Mouse (Mus musculus): ENCODE data around the gene 2010111I01Rik.

2010111I01Rik gene

DNA sequence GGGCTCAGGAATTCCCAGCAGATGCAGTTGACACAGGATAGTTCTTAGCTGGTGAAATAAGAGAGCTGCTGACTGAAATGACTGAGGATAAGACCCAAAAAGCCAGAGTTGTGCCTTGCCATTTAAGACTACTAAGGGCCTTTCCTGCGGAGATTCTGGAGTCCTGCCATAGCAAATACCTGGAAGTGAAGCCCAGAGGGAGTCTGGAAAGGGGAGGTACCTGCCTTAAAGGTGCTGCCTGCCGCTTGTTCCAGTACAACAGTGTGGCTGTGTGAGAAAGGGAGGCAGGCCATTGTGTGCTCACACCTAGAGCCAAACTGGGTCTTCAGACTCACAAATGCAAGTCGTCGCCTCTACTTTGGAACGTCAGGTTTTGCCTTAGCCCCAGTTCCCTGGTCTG, 305.5 kb downstream of the 2010111I01Rik start:
- no peak for DNase-seq

DNA sequence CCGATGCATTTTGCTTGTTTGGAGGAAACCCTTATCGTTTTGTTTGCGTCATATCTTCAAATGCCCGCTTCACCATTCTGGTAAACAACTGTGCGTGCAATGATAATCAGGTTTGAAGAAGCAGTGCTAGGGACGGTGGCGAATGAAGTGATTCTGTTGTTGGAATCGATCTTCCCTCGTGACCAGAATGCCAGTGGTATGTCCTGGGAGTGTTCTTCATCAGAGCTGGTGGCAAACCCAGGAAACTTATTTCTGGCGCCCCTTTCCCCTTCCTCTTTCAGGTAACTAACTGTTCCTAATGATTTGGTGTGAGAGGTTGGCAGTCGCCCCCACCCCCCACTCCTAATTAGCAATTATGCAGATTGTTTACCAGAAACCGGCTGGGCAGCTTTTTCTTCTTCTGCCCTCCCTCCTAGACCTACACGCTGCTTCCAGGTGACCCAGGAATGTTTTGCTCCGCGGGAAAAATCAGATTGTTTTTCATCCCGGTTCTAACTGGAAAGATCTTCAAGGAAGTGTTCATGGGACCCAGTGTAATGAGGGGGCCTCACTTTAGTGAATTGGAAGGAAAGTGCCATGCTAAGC, 307.4 kb downstream of the 2010111I01Rik start:
- no peak for DNase-seq

DNA sequence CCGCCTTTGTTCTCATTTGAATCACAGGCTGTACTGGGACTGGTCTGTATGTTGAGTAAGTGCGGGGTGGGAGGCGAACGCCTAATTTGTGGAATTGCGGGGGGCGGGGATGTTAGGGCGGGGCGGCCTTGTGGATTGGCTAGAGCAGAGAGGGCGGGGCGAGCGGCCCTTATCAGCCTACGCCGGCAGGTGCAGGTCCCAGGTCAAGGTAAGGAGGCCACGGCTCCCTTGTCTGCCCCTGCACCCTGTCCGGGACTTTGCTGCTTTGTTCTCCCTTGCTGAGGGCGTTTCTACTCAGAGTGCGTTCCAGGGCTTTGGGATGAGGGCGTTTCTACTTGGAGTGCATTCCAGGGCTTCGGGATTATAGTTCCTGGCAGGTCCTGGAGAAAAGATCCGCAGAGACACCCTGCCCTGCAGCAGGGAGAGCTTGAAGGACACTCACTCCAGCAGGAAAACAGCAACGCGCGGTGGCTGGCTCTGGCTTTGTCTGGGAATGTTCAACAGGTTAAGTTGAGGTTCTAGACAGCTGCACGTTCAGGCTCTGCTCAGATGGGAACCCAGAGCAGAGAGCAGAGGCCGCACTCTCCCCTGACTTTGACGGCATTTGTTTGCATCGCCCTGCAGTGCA, 308.0 kb downstream of the 2010111I01Rik start:
- DNase-seq: no peak

DNA sequence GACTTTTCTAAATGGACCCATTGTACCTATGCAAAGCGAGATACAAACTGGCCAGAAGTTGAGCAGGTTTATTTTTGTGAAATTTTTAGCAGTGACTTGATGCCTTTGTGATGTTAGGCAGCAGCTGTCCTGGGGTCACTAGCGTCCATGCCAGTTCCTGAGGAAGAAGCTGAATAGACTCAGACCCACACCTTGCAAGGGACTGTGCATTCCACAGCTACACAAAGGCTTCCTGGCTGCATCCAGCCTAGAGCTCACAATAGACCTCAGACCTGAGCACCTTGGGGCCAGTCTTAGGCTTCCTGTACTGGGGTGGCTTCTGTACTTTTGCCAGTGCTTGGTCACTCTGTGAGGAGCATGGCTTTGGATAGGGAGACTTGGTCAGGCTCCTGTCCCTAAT, 309.2 kb downstream of the 2010111I01Rik start:
- DNase-seq: no peak

DNA sequence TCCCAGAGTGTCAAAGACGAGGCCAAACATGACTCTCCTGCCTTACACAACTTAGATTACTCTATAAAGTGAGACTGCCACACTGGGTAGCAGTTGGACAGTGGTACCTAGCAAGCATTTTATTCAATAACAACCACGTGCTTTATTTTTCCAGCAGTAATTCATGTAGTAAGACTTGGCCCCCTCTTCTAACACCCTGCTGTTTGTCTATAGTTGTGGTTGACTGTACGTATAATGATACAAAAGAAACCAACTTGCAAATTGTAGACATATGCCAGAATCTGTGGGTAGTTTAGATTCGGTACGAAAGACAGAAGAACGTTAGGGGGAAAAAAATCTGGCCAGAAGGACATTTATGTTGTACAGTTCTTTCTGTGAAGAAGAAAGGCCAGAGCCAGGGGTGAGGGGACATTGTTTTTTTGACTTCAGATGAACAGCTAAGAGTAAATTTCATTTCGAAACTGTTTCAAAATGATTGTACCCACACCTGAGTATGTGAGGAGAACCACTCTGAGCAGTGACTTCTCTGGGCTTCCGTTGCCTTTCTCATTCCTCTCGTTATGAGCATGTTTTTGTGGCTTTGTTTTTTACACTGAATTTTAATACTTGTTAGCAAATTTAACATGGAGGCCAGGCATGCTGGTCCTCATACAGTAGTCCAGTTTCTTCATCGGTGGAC, 309.9 kb downstream of the 2010111I01Rik start:
- no peak for DNase-seq

DNA sequence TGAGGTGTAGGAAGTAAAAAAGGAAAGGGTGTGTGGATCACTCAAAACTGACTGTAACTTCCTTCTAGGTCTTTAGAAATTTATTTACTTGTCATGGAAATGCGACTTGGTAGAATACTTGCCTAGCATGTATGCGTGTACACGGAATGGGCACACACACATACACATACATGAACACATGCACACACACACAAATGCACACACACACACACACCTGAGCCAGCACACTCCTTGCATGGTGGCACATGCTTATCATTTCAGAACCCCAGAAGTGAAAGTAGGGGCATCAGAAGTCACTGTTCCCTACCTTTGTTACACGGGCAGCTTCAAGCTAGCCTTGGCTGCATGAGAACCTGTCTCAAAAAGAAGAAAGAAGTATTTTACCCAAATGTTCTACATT, 311.7 kb downstream of the 2010111I01Rik start:
- DNase-seq: no peak

DNA sequence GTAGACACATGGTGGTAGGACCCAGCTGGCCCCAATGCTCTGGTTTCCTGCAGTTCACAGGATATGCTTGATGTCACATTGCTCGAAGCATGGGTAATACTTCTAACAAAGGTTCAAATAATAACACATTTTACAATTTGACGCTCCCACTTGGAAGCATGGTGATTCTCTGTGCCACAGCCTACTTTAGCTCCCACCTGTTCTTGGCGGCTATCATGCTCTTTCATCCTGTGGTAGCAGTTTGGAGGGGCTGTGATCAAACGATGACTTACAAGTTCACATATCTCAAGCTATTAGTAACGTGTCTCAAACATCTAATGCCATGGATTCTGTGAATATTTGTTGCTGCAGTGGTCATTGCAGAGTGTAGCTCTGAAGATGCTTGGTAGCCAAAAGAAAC, 312.6 kb downstream of the 2010111I01Rik start:
- DNase-seq: no peak

DNA sequence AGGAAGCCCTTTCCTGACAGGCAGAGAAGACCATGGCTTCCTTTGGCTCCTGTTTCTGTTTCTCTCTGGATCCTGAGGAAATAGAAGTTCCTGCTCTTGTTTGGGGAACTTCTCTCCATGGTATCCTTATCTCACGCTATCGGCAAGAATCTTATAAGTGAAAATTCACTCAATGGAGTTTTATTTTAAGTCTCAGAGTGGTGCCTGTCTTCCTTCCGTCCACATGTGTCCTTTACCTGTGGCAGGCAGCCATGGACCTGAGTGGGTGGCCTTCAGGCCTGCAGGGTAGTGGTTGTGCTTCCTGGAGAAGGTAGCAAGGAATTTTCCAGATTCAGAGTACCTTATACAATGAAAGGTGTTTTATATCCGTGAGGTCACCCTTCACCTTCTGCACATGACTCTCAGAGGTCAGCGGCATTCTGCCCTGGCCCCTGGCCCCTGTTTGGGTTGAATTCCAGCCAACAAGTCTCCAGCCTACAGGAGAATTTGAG, 313.5 kb downstream of the 2010111I01Rik start:
- DNase-seq: no peak

DNA sequence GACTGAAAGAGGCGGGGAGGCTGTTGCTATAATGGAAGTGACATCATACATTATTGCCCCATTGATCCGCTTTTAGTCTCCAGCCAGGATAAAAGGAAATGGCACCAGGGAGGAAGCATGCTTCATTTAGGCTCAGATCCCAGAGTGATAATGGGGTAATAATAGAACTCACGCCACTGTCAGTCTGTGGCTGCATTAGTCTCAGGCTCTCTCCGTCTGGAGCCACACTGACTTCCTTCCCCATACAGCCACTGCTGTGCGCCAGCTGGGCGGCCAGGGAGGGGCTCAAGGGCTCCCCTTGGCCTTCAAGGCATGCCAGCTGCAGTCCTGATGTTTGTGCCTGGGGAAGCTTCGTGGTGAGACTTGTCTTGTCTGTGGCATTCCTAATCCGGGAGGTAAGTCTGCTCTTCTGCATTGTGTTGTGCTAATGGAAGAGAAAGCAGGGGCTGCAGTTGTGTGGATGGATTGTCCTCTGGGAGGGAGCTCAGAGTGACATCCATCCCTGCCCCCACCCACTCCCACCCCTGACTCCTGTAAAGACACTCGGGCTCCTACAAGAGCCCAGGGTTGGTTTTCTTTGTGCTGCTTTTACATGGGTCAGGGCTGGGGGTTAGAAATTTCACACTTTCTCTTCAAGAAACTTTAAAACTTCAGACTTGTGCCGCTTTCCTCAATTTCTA, 314.2 kb downstream of the 2010111I01Rik start:
- DNase-seq: no peak

DNA sequence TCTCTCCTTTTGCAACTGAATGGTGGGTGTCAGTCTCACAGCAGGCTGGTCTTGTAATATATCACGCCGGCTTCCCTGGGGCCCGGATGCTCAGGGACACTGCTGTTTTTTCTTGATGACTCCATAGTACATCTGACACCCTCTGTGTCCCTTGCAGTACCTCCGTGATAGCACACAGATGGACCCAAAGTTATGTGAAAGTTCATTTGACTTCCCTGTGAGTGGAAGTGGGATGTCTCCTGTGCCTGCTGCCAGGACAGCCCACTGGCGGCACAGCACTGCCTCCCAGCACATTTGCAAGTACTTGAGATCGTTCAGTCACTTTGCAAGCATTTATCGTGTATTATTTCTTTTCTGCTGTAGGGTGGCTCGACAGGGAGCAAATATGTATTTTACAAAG, 315.1 kb downstream of the 2010111I01Rik start:
- no peak for DNase-seq

DNA sequence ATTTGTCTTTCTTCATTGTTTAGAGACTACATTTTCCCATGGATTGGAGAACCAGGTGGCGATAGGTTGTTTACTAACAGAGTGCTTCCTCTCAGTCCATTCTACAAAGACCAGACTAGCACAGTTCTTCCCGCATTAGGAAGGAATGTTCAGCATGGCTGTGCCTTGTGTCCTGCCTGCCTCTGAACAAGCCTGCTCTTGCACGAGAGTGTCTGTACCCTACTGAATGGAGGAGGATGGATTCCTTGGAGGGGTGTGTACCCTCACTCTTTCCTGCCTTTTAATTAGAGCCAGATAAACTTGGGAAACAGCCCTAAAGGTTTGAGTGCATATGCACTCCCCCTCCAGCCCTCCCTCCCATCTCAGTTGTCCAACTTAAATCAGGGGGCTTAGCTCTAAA, 315.7 kb downstream of the 2010111I01Rik start:
- DNase-seq: no peak

DNA sequence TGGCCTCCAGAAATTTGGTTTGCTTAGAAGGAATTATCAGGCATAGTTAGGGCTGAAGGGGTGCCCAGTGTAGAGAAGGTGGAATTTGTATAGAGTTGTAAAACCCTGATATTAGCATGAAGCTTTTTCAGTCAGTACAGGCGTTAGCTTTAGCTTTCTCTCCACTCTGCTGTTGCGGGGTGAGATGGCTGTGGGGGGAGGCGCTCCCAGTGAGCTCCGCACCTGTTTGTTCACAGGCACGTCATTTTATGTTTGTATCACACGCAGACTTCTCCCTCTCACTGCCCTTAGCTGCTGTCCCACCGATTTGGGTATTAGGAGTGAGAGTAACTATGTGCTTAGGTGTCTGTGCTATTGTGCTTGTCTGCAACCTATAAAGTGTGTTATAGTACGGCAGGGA, 316.5 kb downstream of the 2010111I01Rik start:
- no peak for DNase-seq

DNA sequence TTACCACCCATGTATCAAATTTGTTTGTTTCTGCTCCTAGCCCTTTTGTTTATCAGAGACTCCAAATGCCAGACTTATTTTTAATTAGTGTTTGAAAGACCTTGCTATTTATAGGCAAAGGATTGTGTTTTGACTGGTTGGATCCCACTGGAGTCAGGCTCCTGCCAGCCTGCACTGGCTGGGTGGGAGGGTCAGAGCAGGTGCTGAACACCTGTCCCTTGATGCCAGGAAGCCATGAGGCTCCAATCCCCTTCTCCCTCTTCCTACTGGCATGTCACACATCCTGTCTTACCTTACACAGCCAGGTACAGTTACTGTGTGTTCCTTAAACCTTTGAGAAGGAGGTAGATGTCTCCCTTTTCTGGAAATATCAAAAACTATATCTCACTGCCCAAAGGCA, 318.5 kb downstream of the 2010111I01Rik start:
- no peak for DNase-seq

DNA sequence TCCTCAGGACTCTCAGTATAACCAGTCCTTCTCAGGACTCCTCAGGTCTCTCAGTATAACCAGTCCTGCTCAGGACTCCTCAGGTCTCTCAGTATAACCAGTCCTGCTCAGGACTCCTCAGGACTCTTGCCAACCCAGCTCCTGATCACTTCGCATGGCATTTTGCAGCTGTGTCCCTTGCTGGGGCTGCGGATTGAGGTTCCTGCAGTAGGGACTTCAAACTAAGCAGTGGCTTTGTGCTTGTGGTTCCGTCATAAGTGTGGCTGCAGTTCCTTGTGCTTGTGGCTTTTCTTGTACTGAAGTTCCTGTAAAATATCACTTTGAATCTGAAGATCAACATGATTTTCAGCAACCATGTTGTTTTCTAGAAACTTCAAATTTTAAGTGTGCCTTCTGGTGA, 320.1 kb downstream of the 2010111I01Rik start:
- DNase-seq: no peak

DNA sequence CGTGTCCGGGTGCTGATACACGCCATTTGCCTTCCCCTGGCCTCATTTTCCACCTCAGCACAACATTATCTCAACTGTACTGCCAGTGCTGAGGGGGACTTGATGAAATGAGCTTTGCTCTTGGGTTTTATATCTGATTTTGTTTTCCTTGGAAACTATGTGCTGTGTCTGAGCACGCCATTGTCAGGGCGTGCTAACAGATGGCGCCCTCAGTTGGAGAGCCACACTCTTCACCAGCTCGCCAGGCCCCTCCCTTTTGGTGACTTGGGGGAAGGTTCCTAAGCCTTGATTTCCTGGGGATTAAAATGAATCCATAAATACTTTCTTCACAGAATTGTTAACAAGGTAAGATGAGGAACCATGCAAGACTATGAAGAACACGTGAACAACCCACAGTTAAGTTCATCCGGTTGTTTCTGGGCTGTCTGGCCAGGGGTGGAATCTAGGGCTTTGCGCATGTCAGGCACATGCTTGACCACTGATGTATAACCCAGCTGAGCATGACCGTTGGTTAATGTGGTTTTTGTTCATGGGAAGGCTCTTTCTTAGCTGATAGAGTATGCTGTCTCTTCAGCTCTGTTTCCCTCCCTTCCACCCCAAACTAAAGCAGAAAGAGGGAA, 321.9 kb downstream of the 2010111I01Rik start:
- DNase-seq: peak; percentile 67 to 71

DNA sequence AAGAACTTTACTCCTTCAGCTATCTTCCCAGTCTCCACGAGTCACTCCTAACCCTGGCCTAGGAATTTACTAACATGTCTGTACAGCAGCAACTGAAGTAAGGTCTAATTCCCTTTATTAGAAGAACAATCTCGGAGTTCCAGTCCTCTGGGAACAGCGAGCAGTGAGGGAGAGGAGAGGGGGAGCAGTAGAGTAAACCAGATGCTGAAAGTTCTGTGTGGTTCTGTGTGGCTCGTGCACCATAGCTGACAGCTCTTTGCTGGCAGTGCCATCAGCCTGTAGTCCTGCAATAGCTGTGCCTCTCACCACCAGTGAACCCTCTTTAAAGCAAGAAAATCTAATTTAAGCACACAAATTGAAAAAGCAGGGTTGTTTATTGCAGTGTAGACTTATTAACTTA, 324.5 kb downstream of the 2010111I01Rik start:
- DNase-seq: no peak

DNA sequence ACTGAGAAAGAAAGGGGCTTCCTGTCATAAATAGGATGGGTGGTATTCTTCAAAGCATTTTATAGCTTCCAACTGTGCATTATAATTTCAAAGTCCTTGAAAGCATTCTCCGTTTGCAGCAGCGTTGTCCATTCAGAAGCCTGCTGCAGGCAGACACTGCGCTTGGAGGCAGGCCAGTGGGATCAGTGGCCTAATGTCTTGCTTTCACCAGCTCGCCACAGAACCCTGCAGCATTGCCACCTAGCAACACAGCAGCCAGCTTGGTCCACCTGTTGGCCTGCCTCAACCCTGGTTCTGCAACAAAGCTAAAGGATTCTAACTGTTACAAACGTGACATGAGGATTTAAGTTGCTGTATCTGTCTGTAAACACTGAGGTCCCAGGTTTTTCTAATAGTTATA, 325.0 kb downstream of the 2010111I01Rik start:
- no peak for DNase-seq

DNA sequence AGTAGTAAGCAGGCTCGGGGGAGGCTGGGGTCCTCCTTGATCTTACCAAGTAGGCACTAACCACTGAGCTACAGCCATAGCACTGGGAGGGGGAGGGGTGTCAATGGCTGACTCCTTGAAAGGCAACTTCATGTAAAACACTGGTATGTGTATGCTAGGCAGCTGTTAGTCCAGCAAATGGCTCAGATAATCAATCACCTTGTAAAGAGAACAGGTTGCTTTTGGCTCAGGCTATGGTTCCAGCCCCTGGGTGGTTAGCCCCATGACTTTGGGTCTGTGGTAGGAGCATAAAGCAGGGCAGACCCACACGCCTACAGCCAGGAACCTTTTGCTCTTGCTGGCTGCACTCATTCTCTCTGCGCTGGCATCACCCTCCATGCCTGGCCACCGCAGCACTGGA, 325.4 kb downstream of the 2010111I01Rik start:
- no peak for DNase-seq

DNA sequence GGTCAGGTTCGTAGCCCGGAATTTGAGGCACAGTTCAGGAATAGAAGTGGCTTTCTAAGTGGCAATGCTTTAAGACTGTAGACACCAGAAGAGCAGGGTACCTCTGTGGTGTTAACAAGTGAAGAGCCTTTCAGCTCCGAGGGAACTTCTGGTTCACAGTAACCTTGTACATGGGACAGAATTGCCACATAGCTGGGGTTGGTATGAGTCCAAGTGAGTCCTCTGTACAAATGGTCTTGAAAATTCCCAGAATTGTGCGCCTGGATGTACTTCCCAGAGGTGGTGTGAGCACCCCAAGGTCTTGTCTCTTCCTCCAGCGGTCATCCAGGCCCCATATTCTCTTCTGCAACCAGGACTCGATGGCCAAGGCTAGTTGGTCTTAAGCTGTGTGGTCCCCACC, 326.3 kb downstream of the 2010111I01Rik start:
- DNase-seq: no peak

DNA sequence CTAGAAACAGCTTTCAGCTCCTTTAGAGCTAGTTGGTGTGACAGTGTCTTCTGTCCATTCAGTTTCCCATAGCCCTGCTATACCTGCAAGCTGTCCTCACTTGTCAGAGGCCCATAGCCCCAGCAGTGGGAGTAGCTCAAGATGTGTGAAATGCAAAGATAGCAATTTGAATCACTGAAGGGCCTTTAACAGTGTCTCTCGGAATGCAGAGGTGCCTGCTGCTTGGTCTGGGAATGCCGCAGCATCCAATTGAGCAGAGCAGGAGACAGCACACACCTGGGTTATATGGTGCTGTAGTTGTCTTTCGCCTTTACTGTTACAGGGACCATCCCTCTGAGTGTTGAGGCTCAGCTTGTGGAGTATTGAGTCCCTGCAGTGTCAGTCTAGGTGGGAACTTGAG, 329.0 kb downstream of the 2010111I01Rik start:
- no peak for DNase-seq

DNA sequence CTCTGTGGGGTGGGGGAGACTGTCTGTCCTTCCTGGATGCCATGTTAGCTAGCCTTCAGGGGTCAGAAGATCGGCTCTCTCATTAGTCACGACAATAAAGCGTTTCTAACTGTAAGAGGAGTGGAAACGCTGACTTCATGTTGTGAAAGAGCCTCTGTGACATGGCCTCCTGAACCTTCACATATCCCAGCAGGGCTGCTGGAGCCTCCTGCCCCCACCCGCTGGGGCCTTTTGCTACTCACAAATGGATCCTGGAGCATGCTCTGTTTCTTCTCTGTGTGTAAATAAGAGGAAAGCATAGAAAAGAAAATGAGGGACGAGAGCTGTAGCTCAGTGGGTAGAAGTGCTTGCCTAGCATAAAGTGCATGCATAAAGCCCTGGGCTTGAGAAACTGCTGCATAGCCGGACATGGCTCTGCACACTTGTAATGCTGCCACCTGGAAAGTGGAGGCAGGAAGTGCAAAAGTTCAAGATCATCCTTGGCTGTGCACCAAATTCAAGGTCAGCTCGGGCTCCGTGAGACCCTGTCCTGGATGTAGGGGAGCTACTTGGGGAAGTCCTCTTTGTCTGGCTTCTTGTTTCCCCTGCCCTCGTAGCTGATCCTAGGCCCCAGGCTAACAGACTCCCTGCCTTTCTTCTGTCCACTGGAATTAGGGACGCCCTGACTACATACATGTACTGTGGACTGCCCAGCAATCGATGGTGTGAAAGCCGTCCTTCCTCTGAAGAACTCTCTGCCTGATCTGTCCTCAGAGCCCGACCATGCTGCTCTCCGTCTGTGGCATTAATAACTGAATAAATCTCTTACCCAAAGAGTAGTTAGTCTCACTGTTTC, 329.9 kb downstream of the 2010111I01Rik start:
- peak; percentile 66 to 67 for DNase-seq

DNA sequence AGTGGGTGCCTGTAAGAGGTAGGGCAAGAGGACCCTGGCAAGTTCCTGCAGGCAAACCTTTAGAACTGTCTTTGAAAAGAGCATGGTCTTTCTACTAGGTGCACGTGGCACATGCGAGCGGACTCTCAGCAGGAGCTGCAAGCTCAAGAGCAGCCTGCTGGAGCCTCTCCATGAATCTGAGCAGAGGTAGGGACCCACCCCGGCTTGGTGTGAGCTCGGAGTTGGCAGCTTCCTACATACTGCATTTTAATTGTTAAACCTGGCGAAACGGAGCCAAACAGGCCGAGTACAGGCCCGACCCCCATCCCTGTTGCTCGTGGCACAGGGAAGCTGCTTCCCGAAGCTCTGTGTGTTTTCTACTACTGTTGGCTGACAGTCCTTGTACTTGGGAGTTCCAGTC, 331.6 kb downstream of the 2010111I01Rik start:
- DNase-seq: no peak
